Mouse (Mus musculus): ENCODE results near the gene Clptm1.
A peak's percentile ranks its signal among the peaks of the same experiment; 100 is the strongest.

- TF ChIP-seq CTCF (IDR thresholded peaks at IDR 0.05; ENCODE audit: control insufficient read depth, insufficient read depth, insufficient read length) (peak; percentile 67), MAX (IDR thresholded peaks at IDR 0.05) (no peak), MYOD1 (IDR thresholded peaks at IDR 0.05; ENCODE audit: control insufficient read depth, insufficient read length, low read depth) (no peak), USF1 (IDR thresholded peaks at IDR 0.05; ENCODE audit: low read depth) (no peak), CEBPB (IDR thresholded peaks at IDR 0.05; ENCODE audit: low read depth) (no peak), MYOG (IDR thresholded peaks at IDR 0.05; ENCODE audit: control insufficient read depth, extremely low read depth, insufficient read length) (no peak)
Measured at GRCm38 (mm10) chr7:19589917-19590316, 74.9 kb downstream of the Clptm1 start.

Measured in C2C12 (cell line).